Mouse (Mus musculus): ENCODE data around the gene Kif3c. TPM values are rescaled to one million over a fixed set of nuclear protein-coding genes. Genes with fewer than 3 reads are reported as not detected.

Kif3c gene
- polyA plus RNA-seq, 1 experiment from 2014 or later = 23.4 TPM

DNA sequence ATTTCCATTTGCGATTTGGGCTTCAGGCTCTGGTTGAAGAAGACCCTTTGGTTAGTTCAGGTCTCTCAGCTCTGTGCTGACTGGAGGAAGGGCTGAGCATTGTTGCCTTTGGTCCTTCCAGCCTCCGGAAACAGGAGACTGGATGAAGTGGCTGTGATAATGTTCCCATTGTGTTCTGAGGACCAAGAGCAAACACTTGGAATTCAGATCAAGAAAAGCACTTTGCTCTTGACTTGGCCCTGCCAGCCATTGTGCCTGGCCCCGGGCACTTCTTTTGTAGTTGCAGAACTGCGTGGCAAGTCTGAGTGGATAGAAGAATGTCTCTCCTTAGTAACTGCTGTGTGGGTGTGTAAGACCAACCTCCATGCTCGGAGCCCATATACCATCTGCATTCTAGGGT is 9.6 kb downstream of the Kif3c start:
- H3K4me1 ChIP-seq (replicated peaks; ENCODE audit: control insufficient read depth, insufficient read depth, low read length) = peaks cover 10% of the 10 kb centered on the region
- no peak overlapping the region for H3K27ac ChIP-seq (ENCODE audit: low read depth, low read length)
- no peak for ATAC-seq (ENCODE audit: low FRiP score)
- 74% methylated on average over 5 of the region's 5 CpGs for WGBS
- H3K4me2 ChIP-seq (replicated peaks; ENCODE audit: low read depth, low read length) = no peak overlapping the region
- H3K36me3 ChIP-seq (ENCODE audit: control insufficient read depth, insufficient read depth, low read length) = no peaks in the 10 kb centered on the region
- no peaks in the 10 kb centered on the region for H3K27me3 ChIP-seq (ENCODE audit: control insufficient read depth, insufficient read depth, low read length)
- H3K9ac ChIP-seq (ENCODE audit: low read depth, low read length) = no peak overlapping the region
- DNase-seq (ENCODE audit: low spot score) = no peak
- no peak overlapping the region for H3K4me3 ChIP-seq (ENCODE audit: low read depth, low read length)
- H3K9me3 ChIP-seq (ENCODE audit: control insufficient read depth, low read length) = no peaks in the 10 kb centered on the region

DNA sequence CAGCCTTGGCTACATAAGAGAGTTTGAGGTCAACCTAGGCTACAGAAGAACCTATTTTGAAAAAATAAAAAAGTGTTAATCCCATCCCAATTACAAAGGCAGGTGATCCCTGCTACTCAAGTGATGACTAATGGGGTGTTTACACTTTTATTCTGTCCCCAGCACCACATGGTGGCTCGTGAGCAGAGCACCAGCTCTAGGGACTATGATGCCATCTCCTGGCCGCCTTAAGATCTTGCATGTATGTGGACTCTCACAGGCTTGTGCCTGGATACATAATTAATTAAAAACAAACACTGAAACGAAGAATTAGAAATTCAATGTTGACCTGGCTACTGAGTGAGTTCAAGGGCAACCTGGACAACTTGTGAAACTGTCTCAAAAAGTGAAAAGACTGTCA is 12.3 kb downstream of the Kif3c start:
- DNase-seq (ENCODE audit: low spot score) (no peak), ATAC-seq (ENCODE audit: low FRiP score) (no peak)
- Histone ChIP-seq H3K27me3 (ENCODE audit: control insufficient read depth, insufficient read depth, low read length) (no peaks in the 10 kb centered on the region), H3K4me3 (ENCODE audit: low read depth, low read length) (no peak overlapping the region), H3K36me3 (ENCODE audit: control insufficient read depth, insufficient read depth, low read length) (no peaks in the 10 kb centered on the region), H3K9me3 (ENCODE audit: control insufficient read depth, low read length) (no peaks in the 10 kb centered on the region), H3K9ac (ENCODE audit: low read depth, low read length) (no peak overlapping the region), H3K27ac (ENCODE audit: low read depth, low read length) (no peak overlapping the region), H3K4me2 (replicated peaks; ENCODE audit: low read depth, low read length) (no peak overlapping the region), H3K4me1 (replicated peaks; ENCODE audit: control insufficient read depth, insufficient read depth, low read length) (no peaks in the 10 kb centered on the region)
- WGBS = 25% methylated on average over 3 of the region's 3 CpGs

DNA sequence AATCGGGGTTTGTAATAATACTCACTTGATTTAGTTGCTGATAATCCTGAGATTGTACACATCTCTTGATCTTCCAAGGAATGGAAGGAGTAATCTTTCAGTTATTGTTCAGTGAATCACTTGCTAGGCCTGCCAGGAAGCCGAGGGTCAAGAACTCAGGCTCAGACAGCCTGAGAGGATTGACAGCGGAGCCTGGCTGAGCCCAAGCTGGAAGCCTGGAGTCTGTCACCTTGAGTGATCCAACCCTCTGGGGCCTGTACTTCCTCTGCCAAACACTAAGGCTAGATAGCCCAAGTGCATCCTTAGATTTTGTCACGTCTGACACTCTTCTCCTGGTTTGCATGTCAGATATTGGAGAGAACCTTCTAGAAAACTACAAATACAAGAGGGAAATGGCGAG is 12.8 kb downstream of the Kif3c start:
- H3K9me3 ChIP-seq (ENCODE audit: control insufficient read depth, low read length) = no peaks in the 10 kb centered on the region
- no peaks in the 10 kb centered on the region for H3K36me3 ChIP-seq (ENCODE audit: control insufficient read depth, insufficient read depth, low read length)
- no peak overlapping the region for H3K4me2 ChIP-seq (replicated peaks; ENCODE audit: low read depth, low read length)
- ATAC-seq (ENCODE audit: low FRiP score) = no peak
- no peaks in the 10 kb centered on the region for H3K4me1 ChIP-seq (replicated peaks; ENCODE audit: control insufficient read depth, insufficient read depth, low read length)
- H3K9ac ChIP-seq (ENCODE audit: low read depth, low read length) = no peak overlapping the region
- WGBS = 82% methylated on average over 5 of the region's 5 CpGs
- no peak overlapping the region for H3K4me3 ChIP-seq (ENCODE audit: low read depth, low read length)
- H3K27me3 ChIP-seq (ENCODE audit: control insufficient read depth, insufficient read depth, low read length) = no peaks in the 10 kb centered on the region
- no peak for DNase-seq (ENCODE audit: low spot score)
- H3K27ac ChIP-seq (ENCODE audit: low read depth, low read length) = no peak overlapping the region

DNA sequence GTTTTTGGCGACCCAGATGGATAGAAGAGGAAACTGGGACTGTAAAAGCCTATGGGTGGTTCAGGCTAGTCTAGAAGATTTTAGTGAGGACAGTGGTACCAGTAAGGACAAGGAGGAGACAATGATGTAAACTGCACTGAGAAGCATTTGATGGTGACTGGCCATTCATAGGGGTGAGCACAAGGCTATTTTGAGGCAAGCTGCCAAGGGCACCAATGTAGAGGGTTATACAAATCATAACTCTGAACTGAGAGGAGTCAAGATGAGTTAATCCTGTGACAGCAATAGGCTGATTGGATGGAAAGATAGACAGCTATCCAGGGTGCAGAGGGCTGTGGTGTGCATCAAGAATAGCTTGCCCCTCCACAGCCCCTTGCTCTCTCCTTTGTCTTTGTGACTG is 19.9 kb downstream of the Kif3c start:
- Histone ChIP-seq H3K27me3 (ENCODE audit: control insufficient read depth, insufficient read depth, low read length) (no peaks in the 10 kb centered on the region), H3K9me3 (ENCODE audit: control insufficient read depth, low read length) (no peaks in the 10 kb centered on the region), H3K4me3 (ENCODE audit: low read depth, low read length) (no peak overlapping the region), H3K4me2 (replicated peaks; ENCODE audit: low read depth, low read length) (no peak overlapping the region), H3K36me3 (ENCODE audit: control insufficient read depth, insufficient read depth, low read length) (no peaks in the 10 kb centered on the region), H3K27ac (ENCODE audit: low read depth, low read length) (no peak overlapping the region), H3K4me1 (replicated peaks; ENCODE audit: control insufficient read depth, insufficient read depth, low read length) (no peaks in the 10 kb centered on the region), H3K9ac (ENCODE audit: low read depth, low read length) (no peak overlapping the region)
- 69% methylated on average over 1 of the region's 1 CpGs for WGBS
- ATAC-seq (ENCODE audit: low FRiP score) = no peak
- DNase-seq (ENCODE audit: low spot score) = no peak

DNA sequence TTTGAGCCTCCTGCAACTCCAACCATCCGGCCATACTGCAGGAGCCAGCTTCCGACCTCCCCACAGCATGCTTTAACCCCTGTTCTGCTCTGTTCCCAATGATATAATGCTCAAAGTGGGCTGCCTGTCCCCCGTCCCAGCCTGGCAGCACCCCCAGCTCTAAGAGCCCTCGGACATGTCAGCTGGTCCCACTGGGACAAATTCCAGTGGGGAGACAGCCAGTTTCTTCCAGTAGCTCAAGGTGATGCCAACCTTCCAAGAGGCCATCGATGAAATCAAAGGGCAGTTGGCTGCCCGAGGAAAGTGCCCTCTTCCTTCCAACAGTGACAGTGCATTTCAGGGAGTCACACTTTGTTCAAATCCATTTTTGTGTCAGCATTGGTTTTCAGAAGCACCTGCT is 20.3 kb downstream of the Kif3c start:
- H3K9me3 ChIP-seq (ENCODE audit: control insufficient read depth, low read length) = no peaks in the 10 kb centered on the region
- no peak overlapping the region for H3K27ac ChIP-seq (ENCODE audit: low read depth, low read length)
- H3K4me1 ChIP-seq (replicated peaks; ENCODE audit: control insufficient read depth, insufficient read depth, low read length) = no peaks in the 10 kb centered on the region
- H3K4me2 ChIP-seq (replicated peaks; ENCODE audit: low read depth, low read length) = no peak overlapping the region
- 86% methylated on average over 6 of the region's 6 CpGs for WGBS
- no peaks in the 10 kb centered on the region for H3K36me3 ChIP-seq (ENCODE audit: control insufficient read depth, insufficient read depth, low read length)
- ATAC-seq (ENCODE audit: low FRiP score) (no peak), DNase-seq (ENCODE audit: low spot score) (no peak)
- no peak overlapping the region for H3K4me3 ChIP-seq (ENCODE audit: low read depth, low read length)
- no peaks in the 10 kb centered on the region for H3K27me3 ChIP-seq (ENCODE audit: control insufficient read depth, insufficient read depth, low read length)
- no peak overlapping the region for H3K9ac ChIP-seq (ENCODE audit: low read depth, low read length)

DNA sequence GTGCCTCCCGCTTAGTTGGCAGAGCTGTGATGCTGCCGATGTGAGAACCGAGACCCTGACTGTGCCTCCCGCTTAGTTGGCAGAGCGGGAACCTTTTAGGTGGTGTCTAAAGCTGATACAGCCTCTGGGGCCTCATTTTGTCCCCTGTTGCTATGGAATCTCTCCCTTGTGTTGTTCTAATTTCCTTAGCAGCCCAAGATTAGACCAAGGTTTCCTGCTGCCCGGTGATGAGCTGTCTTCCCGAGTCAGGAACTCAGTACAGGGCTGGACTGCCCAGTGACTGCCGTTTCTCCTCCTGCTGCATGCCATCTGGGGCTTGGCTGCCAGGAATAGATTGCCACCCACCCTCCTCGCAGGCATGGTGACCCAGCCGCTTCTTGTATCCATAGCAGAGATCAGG is 21.0 kb downstream of the Kif3c start:
- no peaks in the 10 kb centered on the region for H3K4me1 ChIP-seq (replicated peaks; ENCODE audit: control insufficient read depth, insufficient read depth, low read length)
- H3K36me3 ChIP-seq (ENCODE audit: control insufficient read depth, insufficient read depth, low read length) = no peaks in the 10 kb centered on the region
- no peak overlapping the region for H3K27ac ChIP-seq (ENCODE audit: low read depth, low read length)

DNA sequence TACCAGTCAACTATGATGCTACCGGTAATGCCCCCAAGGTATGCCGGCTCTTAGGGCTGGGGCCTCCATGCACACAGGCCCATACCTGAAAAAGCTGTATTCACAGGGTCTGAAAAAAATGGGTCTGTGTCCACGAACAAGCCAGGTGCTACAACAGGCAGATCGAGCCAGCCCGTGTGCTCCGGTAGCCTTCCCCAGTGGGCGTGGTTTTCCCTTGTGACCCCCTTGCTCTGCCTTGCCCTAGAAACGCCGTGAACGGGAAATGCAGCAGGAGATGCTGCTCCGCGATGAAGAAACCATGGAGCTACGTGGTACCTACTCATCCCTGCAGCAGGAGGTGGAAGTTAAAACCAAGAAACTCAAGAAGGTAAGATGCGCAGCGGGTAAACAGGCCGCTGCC is 23.0 kb downstream of the Kif3c start:
- 91% methylated on average over 16 of the region's 16 CpGs for WGBS
- Histone ChIP-seq H3K9me3 (ENCODE audit: control insufficient read depth, low read length) (no peaks in the 10 kb centered on the region), H3K4me3 (ENCODE audit: low read depth, low read length) (no peak overlapping the region), H3K36me3 (ENCODE audit: control insufficient read depth, insufficient read depth, low read length) (no peaks in the 10 kb centered on the region), H3K4me2 (replicated peaks; ENCODE audit: low read depth, low read length) (no peak overlapping the region), H3K9ac (ENCODE audit: low read depth, low read length) (no peak overlapping the region), H3K27ac (ENCODE audit: low read depth, low read length) (no peak overlapping the region), H3K4me1 (replicated peaks; ENCODE audit: control insufficient read depth, insufficient read depth, low read length) (no peaks in the 10 kb centered on the region), H3K27me3 (ENCODE audit: control insufficient read depth, insufficient read depth, low read length) (no peaks in the 10 kb centered on the region)
- ATAC-seq (ENCODE audit: low FRiP score) (no peak), DNase-seq (ENCODE audit: low spot score) (no peak)

More for the DNA sequence above, 21.0 kb downstream of the Kif3c start:
- no peak overlapping the region for H3K4me3 ChIP-seq (ENCODE audit: low read depth, low read length)
- DNase-seq (ENCODE audit: low spot score) (no peak), ATAC-seq (ENCODE audit: low FRiP score) (no peak)
- H3K9me3 ChIP-seq (ENCODE audit: control insufficient read depth, low read length) = no peaks in the 10 kb centered on the region
- no peak overlapping the region for H3K4me2 ChIP-seq (replicated peaks; ENCODE audit: low read depth, low read length)
- H3K27me3 ChIP-seq (ENCODE audit: control insufficient read depth, insufficient read depth, low read length) = no peaks in the 10 kb centered on the region
- H3K9ac ChIP-seq (ENCODE audit: low read depth, low read length) = no peak overlapping the region
- 69% methylated on average over 10 of the region's 10 CpGs for WGBS

DNA sequence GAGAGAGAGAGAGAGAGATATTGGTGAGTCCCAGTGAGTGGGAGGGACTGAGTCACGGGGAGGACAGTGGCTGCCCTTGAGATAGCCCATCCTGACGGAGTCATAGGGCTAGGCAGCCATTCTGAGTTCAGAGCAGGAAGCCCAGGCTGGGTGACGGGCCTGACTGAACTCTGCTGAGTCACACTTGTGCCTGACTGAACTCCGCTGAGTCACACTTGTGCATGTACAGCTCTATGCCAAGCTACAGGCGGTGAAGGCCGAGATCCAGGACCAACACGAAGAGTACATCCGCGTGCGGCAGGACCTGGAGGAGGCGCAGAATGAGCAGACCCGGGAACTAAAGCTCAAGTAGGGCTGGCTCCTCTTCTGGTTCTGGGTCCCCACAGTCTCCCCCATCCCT is 24.5 kb downstream of the Kif3c start:
- Histone ChIP-seq H3K36me3 (ENCODE audit: control insufficient read depth, insufficient read depth, low read length) (no peaks in the 10 kb centered on the region), H3K27me3 (ENCODE audit: control insufficient read depth, insufficient read depth, low read length) (no peaks in the 10 kb centered on the region), H3K4me2 (replicated peaks; ENCODE audit: low read depth, low read length) (no peak overlapping the region), H3K9me3 (ENCODE audit: control insufficient read depth, low read length) (no peaks in the 10 kb centered on the region), H3K4me3 (ENCODE audit: low read depth, low read length) (no peak overlapping the region), H3K9ac (ENCODE audit: low read depth, low read length) (no peak overlapping the region), H3K4me1 (replicated peaks; ENCODE audit: control insufficient read depth, insufficient read depth, low read length) (no peaks in the 10 kb centered on the region), H3K27ac (ENCODE audit: low read depth, low read length) (no peak overlapping the region)
- ATAC-seq (ENCODE audit: low FRiP score) (no peak), DNase-seq (ENCODE audit: low spot score) (no peak)
- WGBS = 96% methylated on average over 12 of the region's 12 CpGs

DNA sequence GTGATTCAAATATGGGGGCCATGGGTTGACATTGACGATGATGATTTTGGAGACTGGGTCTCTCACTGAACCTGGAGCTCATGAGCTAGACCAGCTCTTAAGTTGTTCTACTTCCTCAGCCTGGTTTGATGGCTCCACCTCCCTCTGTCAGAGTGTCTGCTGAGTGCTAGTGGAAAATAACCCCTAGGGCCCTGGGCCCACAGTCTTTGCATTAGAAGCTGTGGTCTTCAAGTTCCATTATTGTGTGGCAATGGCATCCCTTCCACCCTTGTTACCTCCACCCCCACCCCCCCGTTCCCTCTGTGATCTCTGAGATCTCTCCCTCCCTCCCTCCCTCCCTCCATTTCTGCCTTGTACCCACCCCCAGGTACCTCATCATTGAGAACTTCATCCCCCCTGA is 25.1 kb downstream of the Kif3c start:
- no peaks in the 10 kb centered on the region for H3K27me3 ChIP-seq (ENCODE audit: control insufficient read depth, insufficient read depth, low read length)
- H3K4me2 ChIP-seq (replicated peaks; ENCODE audit: low read depth, low read length) = no peak overlapping the region
- H3K4me1 ChIP-seq (replicated peaks; ENCODE audit: control insufficient read depth, insufficient read depth, low read length) = no peaks in the 10 kb centered on the region
- no peaks in the 10 kb centered on the region for H3K36me3 ChIP-seq (ENCODE audit: control insufficient read depth, insufficient read depth, low read length)
- DNase-seq (ENCODE audit: low spot score) (no peak), ATAC-seq (ENCODE audit: low FRiP score) (no peak)
- no peak overlapping the region for H3K27ac ChIP-seq (ENCODE audit: low read depth, low read length)
- no peak overlapping the region for H3K9ac ChIP-seq (ENCODE audit: low read depth, low read length)
- 95% methylated on average over 2 of the region's 2 CpGs for WGBS
- H3K4me3 ChIP-seq (ENCODE audit: low read depth, low read length) = no peak overlapping the region
- H3K9me3 ChIP-seq (ENCODE audit: control insufficient read depth, low read length) = no peaks in the 10 kb centered on the region

Data from hindbrain, embryonic 11.5 days (tissue).